9 mouse cellular contexts compared by ENCODE assay signal in the genomic region with DNA sequence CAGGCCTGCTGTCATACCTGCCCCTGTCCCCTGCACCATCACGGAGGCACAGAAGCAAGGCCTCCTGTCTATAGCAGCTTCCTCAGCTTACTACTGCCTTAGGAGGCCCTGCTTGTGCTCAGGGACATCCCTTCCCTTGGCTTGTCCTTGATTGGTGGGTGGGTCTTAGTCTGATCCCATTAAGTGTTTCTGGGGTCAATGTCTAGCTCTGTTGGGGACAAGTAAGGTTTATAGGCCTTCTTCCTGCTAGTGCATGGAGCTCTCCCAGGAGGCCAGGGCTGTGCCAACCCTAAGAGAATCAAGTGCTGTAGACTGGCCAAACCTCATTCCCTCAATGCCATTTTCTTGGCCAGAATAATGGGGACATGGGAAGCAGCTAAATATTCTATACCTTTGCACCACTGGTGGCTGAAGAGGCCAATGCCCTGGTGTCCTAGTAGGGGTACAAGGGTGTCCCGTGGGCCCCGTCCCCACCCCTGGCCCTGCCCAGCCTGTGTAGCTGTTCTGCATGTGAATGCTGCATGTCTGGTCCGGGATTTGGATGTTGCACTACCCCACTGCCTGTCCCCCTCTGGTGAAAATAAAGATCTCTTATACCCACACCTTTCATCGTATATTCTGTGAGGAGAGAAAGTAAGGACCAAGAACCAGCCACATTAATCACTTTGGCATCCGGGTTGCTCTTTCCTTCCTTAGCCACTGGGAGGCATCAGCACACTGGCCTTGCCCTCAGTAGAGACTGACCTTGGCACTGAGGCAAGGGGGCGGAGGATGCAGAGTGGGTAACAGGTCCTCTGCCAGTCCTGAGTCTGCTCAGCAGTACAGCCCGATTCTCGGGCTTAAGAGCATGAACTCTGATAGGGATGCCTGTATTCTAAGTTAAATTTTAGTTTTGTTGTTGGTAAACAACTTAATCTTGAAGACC. TPM values are rescaled to one million over a fixed set of nuclear protein-coding genes. Genes with fewer than 3 reads are reported as not detected.
DNase-seq lines count a peak whose midpoint lies in the region; ATAC-seq and TF ChIP-seq lines count a peak whose summit lies in the region.
"Had no signal": no experiment of that assay in that cellular context is flagged by ENCODE, and none has a peak within 500 bp of the region (broad histone marks: within the 10 kb centered on the region; RNA-seq: fewer than 3 reads in every experiment).

No protein-coding gene starts in this region.

- DNase-seq in CH12.LX (ENCODE audit: extremely low read depth), result peak; percentile 70
- DNase-seq in forebrain, embryonic 14.5 days (ENCODE audit: low spot score), result peak; percentile 80
- peak; percentile 84 to 91 for DNase-seq in heart, postnatal 10 days
- DNase-seq in kidney, postnatal 4 days, result peak; percentile 77 to 86
- DNase-seq in lung, adult 18-20 months, result peak; percentile 73 to 82
- DNase-seq in thymus, postnatal 0 days (ENCODE audit: low spot score), result peak; percentile 44

- no peak overlapping the region for H3K27ac ChIP-seq in CH12.LX (ENCODE audit: insufficient read depth, low read depth)
- no peak overlapping the region for H3K27ac ChIP-seq in bone marrow macrophage, adult 2 months (ENCODE audit: insufficient read depth, low read depth, low read length)
- no peak overlapping the region for H3K27ac ChIP-seq in forebrain, embryonic 14.5 days (ENCODE audit: low read depth, low read length)
- H3K27ac ChIP-seq in olfactory bulb, adult 2 months (ENCODE audit: insufficient read depth, low read depth, low read length), result no peak overlapping the region
- H3K27ac ChIP-seq: embryonic facial prominence, embryonic 13.5 days had no signal

- intact Hi-C loops in heart, postnatal 10 days (cut with DNase I), result loop anchor here (1.0 to 2.0 kb wide), 2 partner anchors 91 to 117 kb away; no protein-coding TSS in a partner anchor

- H3K9me3 ChIP-seq in CH12.LX (replicated peaks; ENCODE audit: low read length), result no peaks in the 10 kb centered on the region
- no peaks in the 10 kb centered on the region for H3K9me3 ChIP-seq in forebrain, embryonic 14.5 days (replicated peaks; ENCODE audit: control insufficient read depth, low read length)
- H3K9me3 ChIP-seq: embryonic facial prominence, embryonic 13.5 days had no signal

- H3K79me2 ChIP-seq in CH12.LX (replicated peaks; ENCODE audit: control insufficient read depth, extremely low read depth, insufficient read depth, poor library complexity, severe bottlenecking), result no peaks in the 10 kb centered on the region

- dilution Hi-C loops in CH12.LX (cut with MboI; ENCODE audit: extremely low pct_ligation_motif_present, extremely low pct_unique_long_range_greater_than_20kb, low sequenced_read_pairs), result no loop called here

- WGBS in forebrain, embryonic 14.5 days, result 58% methylated on average over 9 of the region's 9 CpGs
- WGBS in olfactory bulb, adult 2 months, result 41% methylated on average over 9 of the region's 9 CpGs

- no peak overlapping the region for H3K9ac ChIP-seq in CH12.LX (ENCODE audit: insufficient read depth, low read depth)
- no peak overlapping the region for H3K9ac ChIP-seq in forebrain, embryonic 14.5 days (ENCODE audit: low read length)
- H3K9ac ChIP-seq: embryonic facial prominence, embryonic 13.5 days had no signal

- TF ChIP-seq CTCF in CH12.LX (conservative IDR thresholded peaks at IDR 0.05 in 1 of 2, IDR thresholded peaks at IDR 0.05 in 1 of 2; ENCODE audit: low read depth in 2 of 2, low read length in 2 of 2), result peak; percentile 71 to 98
- peak; percentile 77 for TF ChIP-seq CTCF in bone marrow macrophage, adult 2 months (IDR thresholded peaks at IDR 0.05; ENCODE audit: low read depth, low read length)
- TF ChIP-seq CTCF in olfactory bulb, adult 2 months (IDR thresholded peaks at IDR 0.05; ENCODE audit: insufficient read depth, low read depth, low read length), result peak; percentile 73

- TF ChIP-seq RAD21 in CH12.LX (IDR thresholded peaks at IDR 0.05; ENCODE audit: low read depth, low read length), result peak; percentile 99

- H3K4me1 ChIP-seq in CH12.LX (ENCODE audit: control insufficient read depth in 1 of 2, insufficient read depth in 2 of 2), result peaks cover 0 to 10% of the 10 kb centered on the region in 2 experiments; a peak in 2 of 4 replicates
- no peaks in the 10 kb centered on the region for H3K4me1 ChIP-seq in bone marrow macrophage, adult 2 months (ENCODE audit: control insufficient read depth, insufficient read depth, low read length)
- no peaks in the 10 kb centered on the region for H3K4me1 ChIP-seq in forebrain, embryonic 14.5 days (ENCODE audit: control insufficient read depth, insufficient read depth, low read length)
- no peaks in the 10 kb centered on the region for H3K4me1 ChIP-seq in olfactory bulb, adult 2 months (ENCODE audit: control insufficient read depth, insufficient read depth, low read length)
- H3K4me1 ChIP-seq: embryonic facial prominence, embryonic 13.5 days had no signal

- H3K36me3 ChIP-seq in CH12.LX (replicated peaks in 1 of 2; ENCODE audit: control insufficient read depth in 1 of 2, insufficient read depth in 1 of 2, low read length in 1 of 2), result peaks cover 26 to 35% of the 10 kb centered on the region in 2 experiments
- peaks cover 51% of the 10 kb centered on the region for H3K36me3 ChIP-seq in forebrain, embryonic 14.5 days (ENCODE audit: control insufficient read depth, insufficient read depth, low read length)

- no peaks in the 10 kb centered on the region for H3K27me3 ChIP-seq in CH12.LX (replicated peaks)
- H3K27me3 ChIP-seq in forebrain, embryonic 14.5 days (replicated peaks; ENCODE audit: control insufficient read depth, insufficient read depth, low read length), result no peaks in the 10 kb centered on the region
- H3K27me3 ChIP-seq: embryonic facial prominence, embryonic 13.5 days had no signal

- no peak overlapping the region for H3K4me2 ChIP-seq in CH12.LX (ENCODE audit: insufficient read depth, low read depth, poor library complexity, severe bottlenecking)
- H3K4me2 ChIP-seq in forebrain, embryonic 14.5 days (ENCODE audit: low read length), result no peak overlapping the region
- H3K4me2 ChIP-seq: embryonic facial prominence, embryonic 13.5 days had no signal

- TF ChIP-seq EP300 in CH12.LX (IDR thresholded peaks at IDR 0.05; ENCODE audit: low read length), result no peak

- in situ Hi-C loops in CH12.LX (cut with MboI; ENCODE audit: low pct_ligation_motif_present, low pct_unique_long_range_greater_than_20kb, low sequenced_read_pairs), result loop anchor here (5.0 kb wide), 1 partner anchor 117 kb away; a partner anchor contains a TSS

- no peak for TF ChIP-seq POLR2A in CH12.LX (IDR thresholded peaks at IDR 0.05; ENCODE audit: low read depth, low read length)
- TF ChIP-seq POLR2A in bone marrow macrophage, adult 2 months (IDR thresholded peaks at IDR 0.05; ENCODE audit: borderline replicate concordance, low read depth, low read length), result no peak
- TF ChIP-seq POLR2A in olfactory bulb, adult 2 months (IDR thresholded peaks at IDR 0.05; ENCODE audit: insufficient read depth, low read depth, low read length), result no peak

- peak; percentile 70; the same call in 1 of the 2 replicates for ATAC-seq in forebrain, embryonic 14.5 days

- no peak overlapping the region for H3K4me3 ChIP-seq in CH12.LX (replicated peaks in 1 of 3; ENCODE audit: low read depth in 2 of 3, low read length in 2 of 3, poor library complexity in 1 of 3)
- H3K4me3 ChIP-seq in bone marrow macrophage, adult 2 months (ENCODE audit: insufficient read depth, low read length), result no peak overlapping the region
- H3K4me3 ChIP-seq in forebrain, embryonic 14.5 days (ENCODE audit: low read depth, low read length), result no peak overlapping the region
- no peak overlapping the region for H3K4me3 ChIP-seq in olfactory bulb, adult 2 months (ENCODE audit: insufficient read depth, low read depth, low read length)
- H3K4me3 ChIP-seq: embryonic facial prominence, embryonic 13.5 days had no signal

RNA-seq across cellular contexts. Expression of a gene that starts 20.1 kb away (rescaled TPM):
- total RNA-seq in CH12.LX (2012; rRNA removed) (40.5 and 41.5 TPM in 2 replicates), CH12.LX (2014; rRNA removed) (41.5 and 43.2 TPM in 2 replicates)
- polyA plus RNA-seq in CH12.LX (2012; ENCODE audit: insufficient read length, low read depth), result 37.8 and 39.1 TPM in 2 replicates
- 18.4 and 19.5 TPM in 2 replicates for polyA plus RNA-seq in bone marrow macrophage, adult 2 months (2012; ENCODE audit: insufficient read depth, insufficient read length, missing spikeins)
- polyA plus RNA-seq in forebrain, embryonic 14.5 days (2014; fragmentation: Nextera tagmentation; extraction: Ambion mirVana), result 36.8 and 40.2 TPM in 2 replicates
- 10 to 100 TPM; 22.8 to 23.6 TPM for total RNA-seq in heart, postnatal 10 days (2021)
- not detected in 2 replicates for polyA plus RNA-seq in olfactory bulb, adult 2 months (2012; ENCODE audit: insufficient read depth, insufficient read length, low replicate concordance, missing spikeins)
- 22.4 and 24.5 TPM in 2 replicates for polyA plus RNA-seq in thymus, postnatal 0 days (2015; fragmentation: Nextera tagmentation; extraction: Ambion mirVana)

RNA-seq across cellular contexts. Expression of a gene that starts 22.4 kb away (rescaled TPM):
- total RNA-seq in CH12.LX (2012; rRNA removed) (10.1 and 14.7 TPM in 2 replicates), CH12.LX (2014; rRNA removed) (4.3 and 5.2 TPM in 2 replicates)
- 13.1 and 13.4 TPM in 2 replicates for polyA plus RNA-seq in CH12.LX (2012; ENCODE audit: insufficient read length, low read depth)
- polyA plus RNA-seq in bone marrow macrophage, adult 2 months (2012; ENCODE audit: insufficient read depth, insufficient read length, missing spikeins), result 59.0 and 64.0 TPM in 2 replicates
- polyA plus RNA-seq in forebrain, embryonic 14.5 days (2014; fragmentation: Nextera tagmentation; extraction: Ambion mirVana), result 56.2 and 64.6 TPM in 2 replicates
- 10 to 100 TPM; 85.1 to 90.8 TPM for total RNA-seq in heart, postnatal 10 days (2021)
- not detected in 2 replicates for polyA plus RNA-seq in olfactory bulb, adult 2 months (2012; ENCODE audit: insufficient read depth, insufficient read length, low replicate concordance, missing spikeins)
- 50.3 and 55.3 TPM in 2 replicates for polyA plus RNA-seq in thymus, postnatal 0 days (2015; fragmentation: Nextera tagmentation; extraction: Ambion mirVana)

RNA-seq across cellular contexts. Expression of a gene that starts 28.0 kb away (rescaled TPM):
- total RNA-seq in CH12.LX (2012; rRNA removed) (37.7 and 39.0 TPM in 2 replicates), CH12.LX (2014; rRNA removed) (33.6 and 33.7 TPM in 2 replicates)
- polyA plus RNA-seq in CH12.LX (2012; ENCODE audit: insufficient read length, low read depth), result 20.9 and 21.6 TPM in 2 replicates
- polyA plus RNA-seq in bone marrow macrophage, adult 2 months (2012; ENCODE audit: insufficient read depth, insufficient read length, missing spikeins), result 2.8 and 3.5 TPM in 2 replicates
- polyA plus RNA-seq in forebrain, embryonic 14.5 days (2014; fragmentation: Nextera tagmentation; extraction: Ambion mirVana), result 36.6 and 38.8 TPM in 2 replicates
- total RNA-seq in heart, postnatal 10 days (2021), result 1 to 10 TPM; 4.9 to 7.4 TPM
- polyA plus RNA-seq in olfactory bulb, adult 2 months (2012; ENCODE audit: insufficient read depth, insufficient read length, low replicate concordance, missing spikeins), result not detected in 2 replicates
- 10.2 TPM in 2 replicates for polyA plus RNA-seq in thymus, postnatal 0 days (2015; fragmentation: Nextera tagmentation; extraction: Ambion mirVana)

RNA-seq across cellular contexts. Expression of a gene that starts 34.4 kb away (rescaled TPM):
- total RNA-seq in CH12.LX (2012; rRNA removed), result 8.7 and 10.0 TPM in 2 replicates
- total RNA-seq in CH12.LX (2014; rRNA removed), result 3.9 and 5.9 TPM in 2 replicates
- polyA plus RNA-seq in CH12.LX (2012; ENCODE audit: insufficient read length, low read depth), result 26.8 and 34.4 TPM in 2 replicates
- 9.7 and 11.4 TPM in 2 replicates for polyA plus RNA-seq in bone marrow macrophage, adult 2 months (2012; ENCODE audit: insufficient read depth, insufficient read length, missing spikeins)
- polyA plus RNA-seq in forebrain, embryonic 14.5 days (2014; fragmentation: Nextera tagmentation; extraction: Ambion mirVana), result 22.3 and 23.9 TPM in 2 replicates
- total RNA-seq in heart, postnatal 10 days (2021), result 10 to 100 TPM; 15.0 to 17.0 TPM
- not detected in 2 replicates for polyA plus RNA-seq in olfactory bulb, adult 2 months (2012; ENCODE audit: insufficient read depth, insufficient read length, low replicate concordance, missing spikeins)
- 6.1 and 6.6 TPM in 2 replicates for polyA plus RNA-seq in thymus, postnatal 0 days (2015; fragmentation: Nextera tagmentation; extraction: Ambion mirVana)
